In genomic region chr3:53221531-53222272, GRCm38 (mm10) we compare ENCODE assay signal across 12 mouse cellular contexts.
DNase-seq lines count a peak whose midpoint lies in the region; ATAC-seq and TF ChIP-seq lines count a peak whose summit lies in the region.
"Had no signal": no experiment of that assay in that cellular context is flagged by ENCODE, and none has a peak within 500 bp of the region (broad histone marks: within the 10 kb centered on the region; RNA-seq: fewer than 3 reads in every experiment).

No protein-coding gene starts in this region.

- 52% methylated on average over 5 of the region's 5 CpGs for WGBS in heart, embryonic 12.5 days
- WGBS in limb, embryonic 13.5 days, result 44% methylated on average over 5 of the region's 5 CpGs
- 66% methylated on average over 5 of the region's 5 CpGs for WGBS in limb, embryonic 10.5 days
- WGBS in lung, embryonic 14.5 days, result 29% methylated on average over 5 of the region's 5 CpGs

- peak overlapping the region; percentile 31; the same call in 1 of the 2 replicates for H3K27ac ChIP-seq in heart, embryonic 12.5 days (ENCODE audit: poor library complexity, severe bottlenecking)
- H3K27ac ChIP-seq in limb, embryonic 13.5 days, result 0 out of 2 replicates have a peak overlapping the region, but pooled peaks have one; percentile 17
- H3K27ac ChIP-seq in limb, embryonic 10.5 days, result no peak overlapping the region
- H3K27ac ChIP-seq in lung, embryonic 14.5 days (ENCODE audit: low read depth), result peak overlapping the region; percentile 39; the same call in 1 of the 2 replicates
- H3K27ac ChIP-seq: limb, embryonic 12.5 days had no signal

- no peak for TF ChIP-seq CTCF in lung, embryonic 14.5 days (IDR thresholded peaks at IDR 0.05; ENCODE audit: low read depth)

- H3K4me1 ChIP-seq in heart, embryonic 12.5 days (replicated peaks), result peaks cover 66% of the 10 kb centered on the region
- H3K4me1 ChIP-seq in limb, embryonic 13.5 days, result peaks cover 29% of the 10 kb centered on the region
- no peaks in the 10 kb centered on the region for H3K4me1 ChIP-seq in limb, embryonic 10.5 days
- peaks cover 21% of the 10 kb centered on the region; the same call in 1 of the 2 replicates for H3K4me1 ChIP-seq in lung, embryonic 14.5 days (ENCODE audit: insufficient read depth)

- no peaks in the 10 kb centered on the region for H3K27me3 ChIP-seq in heart, embryonic 12.5 days (replicated peaks)
- no peaks in the 10 kb centered on the region for H3K27me3 ChIP-seq in limb, embryonic 13.5 days
- H3K27me3 ChIP-seq in limb, embryonic 10.5 days (ENCODE audit: low read depth, poor library complexity, severe bottlenecking), result no peaks in the 10 kb centered on the region
- no peaks in the 10 kb centered on the region for H3K27me3 ChIP-seq in lung, embryonic 14.5 days (ENCODE audit: insufficient read depth, low read length)
- H3K27me3 ChIP-seq: limb, embryonic 12.5 days had no signal

- H3K4me2 ChIP-seq in heart, embryonic 12.5 days, result no peak overlapping the region
- no peak overlapping the region for H3K4me2 ChIP-seq in limb, embryonic 13.5 days (replicated peaks)
- no peak overlapping the region for H3K4me2 ChIP-seq in lung, embryonic 14.5 days
- H3K4me2 ChIP-seq: limb, embryonic 12.5 days had no signal

- peaks cover 4% of the 10 kb centered on the region; the same call in 1 of the 2 replicates for H3K36me3 ChIP-seq in heart, embryonic 12.5 days
- no peaks in the 10 kb centered on the region for H3K36me3 ChIP-seq in limb, embryonic 13.5 days
- no peaks in the 10 kb centered on the region for H3K36me3 ChIP-seq in limb, embryonic 10.5 days
- no peaks in the 10 kb centered on the region for H3K36me3 ChIP-seq in lung, embryonic 14.5 days (ENCODE audit: insufficient read depth)
- H3K36me3 ChIP-seq: limb, embryonic 12.5 days had no signal

- no peaks in the 10 kb centered on the region for H3K9me3 ChIP-seq in heart, embryonic 12.5 days (replicated peaks)
- no peaks in the 10 kb centered on the region for H3K9me3 ChIP-seq in limb, embryonic 13.5 days
- no peaks in the 10 kb centered on the region for H3K9me3 ChIP-seq in limb, embryonic 10.5 days (replicated peaks)
- H3K9me3 ChIP-seq in lung, embryonic 14.5 days (ENCODE audit: low read depth, low read length), result no peaks in the 10 kb centered on the region
- H3K9me3 ChIP-seq: limb, embryonic 12.5 days had no signal

- ATAC-seq in heart, embryonic 12.5 days (ENCODE audit: insufficient number of reproducible peaks, low FRiP score), result no peak
- no peak for ATAC-seq in limb, embryonic 13.5 days (ENCODE audit: low FRiP score, low read depth)
- no peak for ATAC-seq in lung, embryonic 14.5 days (ENCODE audit: insufficient read depth)
- ATAC-seq: hindbrain, embryonic 16.5 days had no signal

- intact Hi-C loops in heart, postnatal 25 days (cut with DNase I), result loop anchor here (5.0 kb wide), 2 partner anchors 54 to 179 kb away; partner anchors contain the start of gene Lhfp

- H3K9ac ChIP-seq in heart, embryonic 12.5 days, result no peak overlapping the region
- H3K9ac ChIP-seq in limb, embryonic 13.5 days, result no peak overlapping the region
- H3K9ac ChIP-seq in lung, embryonic 14.5 days, result no peak overlapping the region
- H3K9ac ChIP-seq: limb, embryonic 12.5 days had no signal

- no peak overlapping the region for H3K4me3 ChIP-seq in heart, embryonic 12.5 days
- no peak overlapping the region for H3K4me3 ChIP-seq in limb, embryonic 13.5 days
- H3K4me3 ChIP-seq in limb, embryonic 10.5 days, result no peak overlapping the region
- no peak overlapping the region for H3K4me3 ChIP-seq in lung, embryonic 14.5 days (ENCODE audit: low read depth, low read length)
- H3K4me3 ChIP-seq: limb, embryonic 12.5 days had no signal

- no peak for DNase-seq in heart, postnatal 25 days (ENCODE audit: low spot score)
- no peak for DNase-seq in limb, embryonic 10.5 days (ENCODE audit: low spot score)
- DNase-seq in lung, embryonic 14.5 days, result peak; percentile 63
- DNase-seq in skeletal muscle tissue, adult 2 months (ENCODE audit: low read depth, low spot score), result peak; percentile 54
- DNase-seq in ovary, postnatal 14 days (ENCODE audit: low spot score), result no peak
- DNase-seq: cerebellum, adult 8-10 months; embryo, embryonic 11 days; kidney, postnatal 10 days had no signal

Comparison
In these comparisons a context has a peak if more than half of its experiments do, and no peak if none do; other contexts are left out.
1. DNase-seq: peak in lung, embryonic 14.5 days (single experiment) and skeletal muscle tissue, adult 2 months (single experiment); none in heart, postnatal 25 days (single experiment), limb, embryonic 10.5 days (single experiment) and ovary, postnatal 14 days (single experiment).